Mouse (Mus musculus): ENCODE data around the gene Prrg2. TPM values are rescaled to one million over a fixed set of nuclear protein-coding genes. Genes with fewer than 3 reads are reported as not detected.
A peak's percentile ranks its signal among the peaks of the same experiment; 100 is the strongest.

Gene Prrg2
- total RNA-seq, 2 experiments from 2014 or later = 8.1 to 11.0 TPM

DNA sequence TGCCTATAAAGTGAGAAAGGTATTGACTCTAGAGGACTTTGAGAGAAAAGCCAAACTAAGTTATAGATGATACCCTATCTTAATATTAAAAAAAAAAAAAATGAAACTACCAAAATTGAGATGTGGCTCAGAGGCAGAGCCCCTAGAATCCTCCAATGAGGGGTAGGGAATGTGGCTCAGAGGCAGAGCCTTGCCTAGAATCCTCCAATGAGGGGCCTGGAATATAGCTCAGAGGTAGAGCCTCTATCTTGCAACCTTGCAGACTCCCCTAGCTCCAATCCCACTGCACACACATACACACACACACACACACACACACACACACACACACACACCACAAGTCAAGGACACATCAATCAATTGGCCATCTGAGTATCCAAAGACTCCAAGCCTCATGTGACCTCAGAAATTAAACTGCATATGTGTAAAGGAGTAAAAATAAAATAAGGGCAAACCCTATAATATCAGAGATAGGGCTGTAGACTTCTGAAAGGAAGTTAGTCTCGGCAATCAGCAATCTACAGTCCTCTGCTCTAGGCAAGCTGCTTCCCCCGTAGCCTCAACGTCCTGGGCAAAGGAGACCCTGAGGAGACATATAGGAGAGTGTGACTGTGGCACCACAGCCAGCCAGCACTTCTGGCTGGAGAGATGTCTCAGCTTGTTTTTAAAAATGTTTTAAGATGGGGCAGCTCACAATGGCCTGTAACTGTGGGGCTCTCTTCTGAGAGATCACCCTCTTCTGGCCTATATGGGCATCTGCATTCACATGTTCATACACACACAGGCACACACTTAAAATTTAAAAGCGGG lies 4.9 kb upstream of the Prrg2 start:
- no peak overlapping the region for H3K4me3 ChIP-seq

DNA sequence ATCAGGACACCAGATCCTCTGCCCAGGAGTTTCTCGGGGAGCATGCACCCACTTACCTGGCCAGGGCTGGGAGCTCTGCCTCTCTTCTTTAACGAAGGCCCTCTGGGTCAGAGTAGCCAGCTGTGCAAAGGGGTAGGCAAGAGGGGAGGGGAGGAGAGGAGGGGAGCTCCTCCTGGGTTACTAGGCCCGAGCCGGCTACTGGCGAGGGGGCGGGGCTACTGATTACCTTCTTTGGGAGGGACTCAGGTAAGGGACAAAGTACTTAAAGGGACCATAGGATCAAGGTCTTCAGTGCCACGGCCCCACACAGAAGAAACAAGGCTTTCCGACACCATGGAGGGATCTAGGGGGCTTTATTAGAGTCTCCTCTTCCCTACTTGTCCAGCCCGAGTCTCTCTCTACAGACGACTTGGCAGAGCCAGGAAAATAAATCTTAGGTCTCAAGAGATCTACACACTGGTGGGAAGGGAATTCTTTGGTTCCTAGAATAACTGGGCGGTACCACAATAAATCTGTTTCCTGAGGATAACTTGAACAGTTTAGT lies 873 bp downstream of the Prrg2 start:
- DNase-seq = peak; percentile 56
- Histone ChIP-seq H3K4me3 (peak overlapping the region; percentile 82), H3K27ac (peak overlapping the region; percentile 93)
- intact Hi-C loops (cut with DNase I) = no loop called here
- no peak for TF ChIP-seq CTCF (IDR thresholded peaks at IDR 0.05)

More for the DNA sequence above, 4.9 kb upstream of the Prrg2 start:
- no peak for DNase-seq
- intact Hi-C loops (cut with DNase I) = no loop called here
- no peak for TF ChIP-seq CTCF (IDR thresholded peaks at IDR 0.05)
- H3K27ac ChIP-seq = peak overlapping the region; percentile 4; the same call in 1 of the 2 replicates

DNA sequence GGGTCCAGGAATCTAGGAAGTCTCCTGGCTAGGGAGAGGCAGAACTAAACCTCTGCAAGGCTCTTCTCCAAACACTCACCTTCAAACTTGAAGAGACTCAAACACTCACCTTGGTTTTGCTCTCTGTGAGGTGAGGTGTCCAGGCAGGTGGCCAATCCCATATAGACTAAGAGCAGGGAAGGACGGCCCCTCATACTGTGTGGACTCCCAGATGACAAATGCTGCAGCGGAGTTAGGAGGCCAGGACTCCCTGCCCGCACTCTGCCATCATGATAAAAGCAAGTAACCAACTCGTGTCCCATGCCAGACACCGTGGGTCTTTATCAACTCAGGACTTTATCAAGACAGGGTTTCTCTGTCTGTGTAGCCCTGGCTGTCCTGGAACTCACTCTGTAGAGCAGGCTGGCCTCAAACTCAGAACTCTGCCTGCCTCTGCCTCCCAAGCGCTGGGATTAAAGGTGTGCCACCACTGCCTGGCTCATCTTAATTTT lies 1.8 kb downstream of the Prrg2 start:
- intact Hi-C loops (cut with DNase I) = no loop called here
- no peak for TF ChIP-seq CTCF (IDR thresholded peaks at IDR 0.05)
- H3K27ac ChIP-seq = 0 out of 2 replicates have a peak overlapping the region, but pooled peaks have one; percentile 93
- no peak for DNase-seq
- H3K4me3 ChIP-seq = no peak overlapping the region

GRCm38 (mm10) chr7:45058607-45059571 lies 3.6 kb downstream of the Prrg2 start:
- intact Hi-C loops (cut with DNase I) = no loop called here
- Histone ChIP-seq H3K27ac (no peak overlapping the region), H3K4me3 (no peak overlapping the region)
- DNase-seq = no peak
- TF ChIP-seq CTCF (IDR thresholded peaks at IDR 0.05) = no peak

- H3K27ac ChIP-seq = no peak overlapping the region
- no peak for TF ChIP-seq CTCF (IDR thresholded peaks at IDR 0.05)
- intact Hi-C loops (cut with DNase I) = no loop called here
- DNase-seq = no peak
- H3K4me3 ChIP-seq = no peak overlapping the region
These were observed 5.5 kb downstream of the Prrg2 start for GRCm38 (mm10) chr7:45056972-45057348.

DNA sequence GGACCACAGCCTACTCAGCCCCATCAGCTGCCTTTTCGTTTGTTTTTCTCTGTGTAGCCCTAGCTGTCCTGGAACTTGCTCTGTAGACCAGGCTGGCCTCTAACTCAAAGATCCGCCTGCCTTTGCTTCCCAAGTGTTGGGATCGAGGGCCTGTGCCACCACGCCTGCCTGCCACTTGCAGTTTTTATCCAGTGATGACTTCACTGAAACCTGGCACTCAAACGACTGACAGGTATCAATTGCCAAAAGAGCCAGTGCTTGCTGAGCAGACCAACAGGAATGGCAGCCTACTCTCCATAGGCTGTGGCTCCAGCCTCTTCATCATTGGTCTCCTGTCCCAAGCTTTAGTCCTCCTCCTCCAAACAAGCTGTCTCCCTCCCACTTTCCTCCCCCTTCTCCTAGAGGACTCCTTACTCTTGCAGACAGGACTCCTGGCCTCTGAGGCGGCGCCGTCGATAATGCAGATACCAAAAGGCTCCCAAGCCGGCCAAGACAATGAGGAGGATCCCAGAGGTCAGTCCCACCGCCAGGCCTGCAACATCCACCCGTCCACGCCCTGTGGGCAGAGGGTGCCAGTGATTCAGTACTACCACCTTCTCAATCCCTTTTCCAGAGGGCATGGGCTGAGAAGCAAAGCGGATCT lies 6.0 kb downstream of the Prrg2 start:
- H3K27ac ChIP-seq = no peak overlapping the region
- intact Hi-C loops (cut with DNase I) = no loop called here
- no peak overlapping the region for H3K4me3 ChIP-seq
- no peak for DNase-seq
- no peak for TF ChIP-seq CTCF (IDR thresholded peaks at IDR 0.05)

- intact Hi-C loops (cut with DNase I) = loop anchor here (2.0 kb wide), 1 partner anchor 35 kb away; no protein-coding TSS in a partner anchor
- DNase-seq = peak; percentile 94
- H3K27ac ChIP-seq = peak overlapping the region; percentile 97
- no peak for TF ChIP-seq CTCF (IDR thresholded peaks at IDR 0.05)
- peak overlapping the region; percentile 77 for H3K4me3 ChIP-seq
These were observed 8.5 kb downstream of the Prrg2 start for GRCm38 (mm10) chr7:45053931-45054510.

DNA sequence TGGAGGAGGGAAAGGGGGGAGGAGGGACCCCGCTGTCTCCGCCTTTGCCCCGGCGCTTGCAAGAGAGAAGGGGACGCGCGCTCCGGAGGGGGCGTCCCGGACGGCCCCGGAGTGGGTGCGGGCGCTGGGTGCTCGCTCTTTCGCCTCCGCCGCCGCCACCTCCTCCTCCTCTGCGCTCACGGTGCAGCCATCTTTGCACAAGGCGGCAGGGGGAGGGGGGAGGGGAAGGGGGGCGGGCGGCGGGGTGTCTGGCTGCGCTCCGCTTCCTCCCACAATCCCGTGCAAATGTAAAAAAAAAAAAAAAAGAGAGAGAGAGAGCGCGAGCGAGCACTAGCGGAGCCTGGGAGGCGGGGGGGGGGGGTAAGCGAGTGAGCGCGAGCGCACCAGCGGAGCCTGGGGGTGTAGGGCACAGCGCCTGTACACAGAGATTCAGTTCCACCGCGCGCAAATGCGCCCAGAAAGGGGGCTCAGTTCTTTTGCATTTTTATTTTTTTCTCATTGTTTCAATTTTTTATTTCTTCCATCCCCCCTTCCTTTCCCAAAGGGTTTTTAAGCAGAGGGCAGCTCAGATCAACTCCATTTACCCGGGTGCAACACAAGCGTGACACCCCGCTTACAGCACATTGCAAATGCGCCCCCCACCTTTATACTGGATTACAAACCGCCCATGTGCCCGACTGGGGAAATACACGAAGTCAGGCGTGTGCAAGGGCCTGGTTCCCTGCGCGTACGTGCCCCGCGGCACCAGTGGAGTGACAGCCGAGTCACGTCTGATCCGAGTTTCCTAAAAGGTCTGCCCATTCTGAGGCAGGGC lies 9.2 kb downstream of the Prrg2 start:
- H3K27ac ChIP-seq = peak overlapping the region; percentile 97
- peak; percentile 84 for DNase-seq
- intact Hi-C loops (cut with DNase I) = loop anchor here (2.0 kb wide), 1 partner anchor 35 kb away; no protein-coding TSS in a partner anchor
- H3K4me3 ChIP-seq = peak overlapping the region; percentile 77
- TF ChIP-seq CTCF (IDR thresholded peaks at IDR 0.05) = 0 out of 2 replicates have a peak, but pooled peaks have one; percentile 0

GRCm38 (mm10) chr7:45052862-45053116 lies 9.7 kb downstream of the Prrg2 start, which contains the start of gene Prr12:
Gene Prr12, minus strand, starts transcription at chr7:45052881.
- TF ChIP-seq CTCF (IDR thresholded peaks at IDR 0.05) = no peak
- intact Hi-C loops (cut with DNase I) = loop anchor here (2.0 kb wide), 1 partner anchor 34 kb away; no protein-coding TSS in a partner anchor
- Histone ChIP-seq H3K4me3 (peak within 1 kb of the TSS; percentile 77), H3K27ac (peak within 1 kb of the TSS; percentile 97)
- DNase-seq = no peak

DNA sequence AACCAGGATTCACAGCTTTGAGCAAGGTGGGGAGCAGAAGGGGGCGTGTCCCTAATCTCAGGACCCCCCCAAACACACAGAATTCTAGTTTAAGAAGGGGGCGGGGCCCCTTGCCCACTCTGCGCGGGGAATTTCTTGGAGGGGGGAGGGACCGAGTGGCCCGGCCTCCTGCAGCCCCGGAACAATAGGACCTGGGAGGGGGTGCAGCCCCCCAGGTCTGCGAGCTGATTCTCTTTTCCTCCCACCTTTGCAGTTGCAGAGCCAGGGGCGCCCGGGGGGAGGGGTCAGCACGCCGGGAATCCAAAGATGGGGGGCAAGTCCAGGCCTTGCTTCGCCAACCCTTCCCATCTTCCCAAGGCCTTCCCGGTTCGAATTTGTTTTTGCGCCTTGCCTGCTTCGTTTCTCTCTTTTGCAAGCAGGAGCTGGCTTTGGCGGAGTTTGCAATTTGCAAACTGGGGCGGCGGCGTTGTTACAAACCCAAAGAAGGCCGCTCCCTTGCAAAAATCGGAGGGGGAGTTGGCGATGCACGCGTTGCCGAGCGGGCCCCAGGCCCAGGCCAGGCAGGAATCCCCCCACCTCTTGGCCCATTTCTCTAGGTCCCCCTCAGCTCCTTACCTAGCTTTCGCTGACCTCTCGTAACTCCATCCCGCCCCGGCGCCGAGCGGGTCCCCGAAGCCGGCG lies 10.2 kb downstream of the Prrg2 start:
- intact Hi-C loops (cut with DNase I) = loop anchor here (2.0 kb wide), 1 partner anchor 34 kb away; no protein-coding TSS in a partner anchor
- Histone ChIP-seq H3K4me3 (peak overlapping the region; percentile 77), H3K27ac (peak overlapping the region; percentile 97)
- DNase-seq = no peak
- TF ChIP-seq CTCF (IDR thresholded peaks at IDR 0.05) = no peak

All from gastrocnemius, adult 2 months (tissue).